Mouse (Mus musculus): ENCODE results near the gene Acot6.

GRCm38 (mm10) chr12:84064621-84065020 lies 35.8 kb upstream of the Acot6 start:
- TF ChIP-seq CHD1 (IDR thresholded peaks at IDR 0.05; ENCODE audit: low read depth, low read length) (no peak), CTCF (IDR thresholded peaks at IDR 0.05 in 2 of 3, conservative IDR thresholded peaks at IDR 0.05 in 1 of 3; ENCODE audit: control insufficient read depth in 1 of 3, insufficient read depth in 1 of 3, low read depth in 2 of 3, low read length in 3 of 3, poor library complexity in 1 of 3, severe bottlenecking in 1 of 3) (no peak), TAL1 (IDR thresholded peaks at IDR 0.05; ENCODE audit: low read length) (no peak), MEF2A (IDR thresholded peaks at IDR 0.05; ENCODE audit: extremely low read depth, insufficient replicate concordance, low read depth, low read length, poor library complexity, severe bottlenecking) (no peak), GATA1 (IDR thresholded peaks at IDR 0.05; ENCODE audit: low read depth, low read length) (no peak)
